Mouse (Mus musculus): ENCODE results near the gene Zfp879.

The Zfp879 gene

GRCm38 (mm10) chr11:50841023-50841735, at the start of gene Zfp879:
TSS of gene Zfp879 (minus strand) at chr11:50841552.
- peak; percentile 96 to 97 for DNase-seq

GRCm38 (mm10) chr11:50887390-50888128, 46.2 kb upstream of the Zfp879 start, which contains the start of gene Zfp454:
TSS of gene Zfp454 (minus strand) at chr11:50887651.
- peak; percentile 91 to 93 for DNase-seq

- DNase-seq: peak in 1 of 2 experiments; percentile 15
Observed at GRCm38 (mm10) chr11:50886933-50887293, 45.6 kb upstream of the Zfp879 start.

- DNase-seq: peak; percentile 23 to 47
Observed at GRCm38 (mm10) chr11:50886231-50886932, 45.0 kb upstream of the Zfp879 start.

- no peak for DNase-seq
Observed at GRCm38 (mm10) chr11:50883756-50884155, 42.4 kb upstream of the Zfp879 start.

GRCm38 (mm10) chr11:50878641-50879040, 37.3 kb upstream of the Zfp879 start:
- no peak for DNase-seq

- DNase-seq: peak in 1 of 2 experiments; percentile 9
Observed at GRCm38 (mm10) chr11:50850989-50851601, 9.7 kb upstream of the Zfp879 start.

- no peak for DNase-seq
Observed at GRCm38 (mm10) chr11:50850177-50850735, 8.9 kb upstream of the Zfp879 start, which contains the start of gene Grm6. TSS of gene Grm6 (plus strand) at chr11:50850685.

- no peak for DNase-seq
Observed at GRCm38 (mm10) chr11:50849310-50849709, 8.0 kb upstream of the Zfp879 start.

- DNase-seq: no peak
Observed at GRCm38 (mm10) chr11:50848520-50849137, 7.3 kb upstream of the Zfp879 start.

- DNase-seq: no peak
Observed at GRCm38 (mm10) chr11:50847047-50847446, 5.7 kb upstream of the Zfp879 start.

GRCm38 (mm10) chr11:50845951-50846350, 4.6 kb upstream of the Zfp879 start:
- DNase-seq: no peak

- DNase-seq: no peak
Observed at GRCm38 (mm10) chr11:50835727-50836126, 5.6 kb downstream of the Zfp879 start.

GRCm38 (mm10) chr11:50827010-50827953, 14.1 kb downstream of the Zfp879 start, which contains the start of gene Zfp354c:
TSS of gene Zfp354c (minus strand) at chr11:50827724.
- DNase-seq: peak; percentile 88 to 90

GRCm38 (mm10) chr11:50826214-50826613, 15.1 kb downstream of the Zfp879 start:
- peak; percentile 6 to 39 for DNase-seq

GRCm38 (mm10) chr11:50814233-50814632, 27.1 kb downstream of the Zfp879 start:
- no peak for DNase-seq

- DNase-seq: no peak
Observed at GRCm38 (mm10) chr11:50798836-50799235, 42.5 kb downstream of the Zfp879 start.

GRCm38 (mm10) chr11:50797674-50798073, 43.7 kb downstream of the Zfp879 start:
- no peak for DNase-seq

Data from kidney, postnatal 25 days (tissue).